Mouse (Mus musculus) left cerebral cortex, adult 8-10 months (tissue): ENCODE measurements at regions not wholly inside any gene's neighbourhood (a gene's known extent, or its start where the extent isn't known, plus 50 kb on each side); places are given as distances from the start of the nearest gene placed in this dataset.

Source experiments
- DNase-seq, 2 experiments: peaks; one replicate each; pipeline ENCODE4 v3.0.0; 2022; ENCODE audit warnings: low spot score in 2 of 2

DNA sequence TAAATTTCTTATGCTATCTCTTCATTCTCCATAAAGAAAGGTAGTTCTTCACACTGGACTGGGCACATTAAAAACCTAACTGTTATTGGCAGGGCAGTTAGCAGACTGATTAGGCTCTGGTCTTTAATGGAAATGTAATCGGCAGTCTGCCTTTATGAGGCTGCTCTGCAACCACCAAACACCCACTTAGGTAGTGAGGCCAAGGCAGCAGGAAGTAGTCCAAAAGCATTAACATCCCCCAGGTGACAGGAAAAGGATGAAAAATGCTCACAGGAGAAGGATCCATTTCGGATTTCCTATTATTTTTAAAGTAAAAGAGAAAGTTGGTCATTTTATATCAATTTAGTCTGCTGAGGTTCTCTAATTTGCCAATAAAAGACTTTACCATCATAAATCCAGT, 528.9 kb upstream of the Dppa4 start:
- DNase-seq = no peak

- DNase-seq = no peak
These were observed 525.2 kb upstream of the Dppa4 start for GRCm38 (mm10) chr16:47758296-47758695.

DNA sequence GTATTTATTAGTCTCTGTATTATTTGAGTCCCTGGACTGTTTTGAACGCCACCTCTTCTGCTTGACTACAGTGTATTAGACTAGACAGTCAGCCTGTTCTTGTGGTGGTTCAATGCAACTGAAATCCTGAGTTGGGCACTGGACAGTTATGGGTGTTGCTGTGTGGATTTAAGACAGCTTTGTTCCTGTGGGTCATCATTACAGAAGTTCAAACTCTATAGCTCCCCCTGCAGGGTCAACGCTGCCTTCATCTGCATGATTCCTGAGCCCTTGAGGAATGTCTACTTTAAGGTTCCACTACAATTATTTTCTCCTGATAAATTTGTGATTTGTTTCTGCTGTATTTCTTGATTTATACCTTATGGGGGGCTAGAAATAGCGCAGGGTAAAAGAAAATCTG, 517.8 kb upstream of the Dppa4 start:
- DNase-seq = peak; percentile 4 to 8

- DNase-seq = no peak
These were observed 495.0 kb upstream of the Dppa4 start for GRCm38 (mm10) chr16:47788515-47788914.

DNA sequence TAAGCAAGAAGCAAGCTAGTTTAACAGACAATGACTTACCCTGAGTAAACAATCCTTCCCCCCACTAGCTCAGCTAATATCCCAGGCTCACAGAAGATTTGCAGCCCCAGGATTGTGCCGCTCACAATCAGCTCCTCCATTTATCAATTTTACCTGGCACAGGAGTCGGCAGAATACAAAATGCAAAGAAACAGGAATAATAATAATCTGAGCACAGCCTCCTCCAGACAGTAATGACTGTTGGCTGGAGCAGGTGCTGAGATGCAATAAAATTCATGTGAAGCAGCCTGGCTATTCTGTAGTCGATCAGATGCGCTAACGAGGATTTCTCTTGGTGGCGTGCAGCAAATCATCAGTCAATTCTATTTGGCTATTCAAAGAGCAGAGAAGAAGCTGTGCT, 492.9 kb upstream of the Dppa4 start:
- DNase-seq = no peak

- DNase-seq = peak in 1 of 2 experiments; percentile 24
These were observed 492.1 kb upstream of the Dppa4 start for GRCm38 (mm10) chr16:47791456-47791855.

DNA sequence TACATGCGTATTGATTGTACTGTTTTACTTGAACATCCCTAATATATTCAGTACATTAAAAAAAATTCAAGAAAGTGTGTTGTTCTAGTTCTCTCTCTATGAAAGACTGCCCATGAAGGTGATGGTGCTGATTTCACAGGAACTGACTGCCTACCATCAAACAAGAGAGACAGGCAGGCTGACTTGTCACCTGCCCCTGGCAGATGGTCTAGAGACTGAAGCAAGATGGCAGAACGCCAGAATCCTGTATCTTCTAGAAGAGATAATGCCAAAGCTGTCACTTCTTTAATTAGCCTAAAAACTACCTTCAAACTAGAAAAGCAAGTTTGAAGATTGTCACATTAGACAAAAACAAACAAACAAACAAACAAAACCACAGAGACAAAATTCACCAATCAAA, 484.7 kb upstream of the Dppa4 start:
- DNase-seq = no peak

- no peak for DNase-seq
These were observed 440.4 kb upstream of the Dppa4 start for GRCm38 (mm10) chr16:47843169-47843568.

DNA sequence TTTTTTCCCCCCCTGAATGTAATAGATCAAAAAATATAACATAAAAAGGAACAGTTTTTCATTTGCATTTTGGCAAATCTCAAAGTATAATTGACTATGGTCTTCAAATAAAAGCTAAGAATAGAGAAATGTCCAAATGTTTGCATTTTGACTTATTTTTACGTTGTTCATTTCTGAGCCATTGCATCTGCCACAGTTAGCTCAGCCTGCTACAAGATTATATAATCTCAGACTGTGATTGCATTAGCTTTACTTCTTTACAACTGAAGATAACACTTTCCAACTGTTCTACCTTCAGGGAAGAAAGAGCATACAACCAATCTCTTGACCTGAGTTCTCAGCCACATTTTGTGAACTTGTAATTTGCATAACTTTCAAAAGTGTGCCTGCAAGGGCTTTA, 431.9 kb upstream of the Dppa4 start:
- no peak for DNase-seq

DNA sequence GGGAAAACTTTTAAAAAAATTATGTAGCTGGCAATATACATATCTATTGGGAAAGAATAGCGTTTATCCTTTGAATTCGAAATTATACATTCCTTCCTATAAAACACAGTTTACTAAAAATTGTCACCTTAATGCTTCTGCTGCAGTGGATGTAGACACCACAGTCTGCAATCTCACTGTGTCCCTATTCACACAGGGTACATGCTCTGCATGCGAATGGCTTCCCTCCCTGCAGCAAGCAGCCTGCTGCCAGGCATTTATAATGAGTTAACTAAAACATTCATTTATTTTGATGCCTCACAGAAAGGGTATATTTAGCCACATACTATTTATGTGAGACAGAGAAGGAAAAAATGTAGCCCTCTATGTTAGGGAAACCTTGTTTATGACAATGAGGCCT, 423.7 kb upstream of the Dppa4 start:
- no peak for DNase-seq

GRCm38 (mm10) chr16:47875258-47875657, 408.3 kb upstream of the Dppa4 start:
- no peak for DNase-seq

DNA sequence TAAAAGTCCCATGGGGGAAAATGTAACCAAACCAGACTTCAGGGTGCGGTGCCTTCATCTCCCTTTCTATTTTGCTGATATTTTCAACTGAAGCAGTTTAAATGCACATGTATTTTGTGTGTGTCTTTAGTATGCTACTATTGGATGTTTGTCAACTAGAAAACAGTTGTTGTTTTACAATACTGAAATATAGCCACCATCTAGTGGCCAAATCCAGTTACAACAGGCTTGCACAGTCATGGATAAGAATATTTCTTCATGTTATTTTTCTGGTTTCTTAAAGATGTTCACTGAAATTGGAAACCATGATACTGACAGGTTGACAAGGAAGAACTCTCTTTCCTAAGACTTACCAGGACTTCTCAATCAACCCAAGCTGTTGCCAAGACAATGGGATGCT, 400.1 kb upstream of the Dppa4 start:
- DNase-seq = no peak

DNA sequence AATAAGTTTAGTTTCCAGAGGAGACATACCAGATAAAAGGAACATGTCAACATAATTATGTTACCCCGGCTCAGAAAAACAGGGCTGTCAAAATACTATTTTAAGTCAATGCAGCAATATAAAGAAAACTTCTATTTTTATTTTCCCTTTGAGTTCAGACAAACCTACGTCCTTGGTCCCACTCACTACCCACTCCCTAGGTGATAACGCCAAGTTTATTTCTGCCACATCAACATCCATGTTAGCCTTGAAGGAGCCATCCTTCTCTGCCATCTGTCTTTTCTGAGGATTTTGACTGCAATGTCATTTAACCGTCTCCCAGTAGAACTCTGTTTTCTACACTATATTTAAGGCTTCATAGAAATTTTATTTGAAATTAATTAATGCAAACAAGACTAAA, 396.5 kb upstream of the Dppa4 start:
- peak in 1 of 2 experiments; percentile 16 for DNase-seq

DNA sequence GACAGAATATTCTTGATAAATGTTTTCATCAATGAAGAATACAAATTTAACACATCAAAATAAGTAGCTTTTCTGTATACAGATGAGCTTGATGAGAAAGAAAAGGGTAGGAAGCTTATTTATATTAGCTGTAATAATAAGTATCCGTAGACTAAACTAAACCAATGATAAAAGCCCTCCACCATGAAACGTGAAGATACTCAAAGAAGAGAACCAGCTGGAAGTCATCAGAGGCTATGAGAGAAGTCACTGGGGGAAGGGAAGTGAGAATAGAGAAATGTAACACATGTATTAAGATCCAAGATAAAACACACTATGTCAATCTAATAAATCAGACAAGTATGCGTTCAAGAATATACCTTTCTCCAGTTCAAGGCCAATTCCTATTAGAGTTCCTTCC, 382.7 kb upstream of the Dppa4 start:
- DNase-seq = no peak

DNA sequence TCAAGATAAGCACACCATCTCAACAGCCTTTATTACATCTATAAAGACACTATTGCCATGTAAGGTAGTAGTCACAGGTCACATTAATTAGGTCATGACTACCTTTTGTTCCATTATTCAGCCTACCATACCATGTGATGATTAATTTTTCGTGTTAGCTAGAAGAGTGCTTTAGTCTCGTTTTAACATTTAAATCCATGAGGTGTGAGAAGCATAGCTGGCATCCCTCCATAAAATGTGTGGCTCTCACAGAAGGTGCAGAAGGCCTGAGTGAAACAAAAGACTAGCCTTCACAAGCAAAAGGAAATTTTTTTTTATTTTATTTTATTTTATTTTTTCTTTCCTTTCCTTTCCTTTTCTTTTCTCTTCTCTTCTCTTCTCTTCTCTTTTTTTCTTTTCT, 345.5 kb upstream of the Dppa4 start:
- DNase-seq = no peak
